Mouse (Mus musculus): ENCODE measurements around the gene Col8a2. TPM values are rescaled to one million over a fixed set of nuclear protein-coding genes. Genes with fewer than 3 reads are reported as not detected.
A peak's percentile ranks its signal among the peaks of the same experiment; 100 is the strongest.

Gene Col8a2
- total RNA-seq, 2 experiments from 2014 or later, result not detected

DNA sequence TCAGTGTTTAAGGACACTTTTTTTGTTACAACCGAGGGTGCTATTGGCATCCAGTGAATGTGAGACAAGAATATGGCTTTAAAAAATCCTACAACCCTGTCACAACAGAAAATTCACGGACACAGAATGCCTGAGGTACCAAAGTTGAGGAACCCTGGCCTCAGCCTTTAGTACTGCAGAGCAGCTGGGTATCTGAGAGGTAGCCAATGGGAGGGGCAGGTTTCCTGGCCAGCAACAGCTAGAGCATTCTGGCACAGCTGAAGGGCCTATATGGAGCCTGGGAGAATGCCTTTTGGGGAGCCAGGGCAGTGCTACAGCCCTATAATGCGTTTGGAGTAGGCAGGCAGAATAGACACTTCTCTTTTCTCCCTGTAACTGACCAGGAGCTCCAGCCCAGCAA, 27.5 kb upstream of the Col8a2 start:
- ATAC-seq (replicated peaks; ENCODE audit: low FRiP score, low TSS enrichment, poor library complexity, severe bottlenecking), result no peak

DNA sequence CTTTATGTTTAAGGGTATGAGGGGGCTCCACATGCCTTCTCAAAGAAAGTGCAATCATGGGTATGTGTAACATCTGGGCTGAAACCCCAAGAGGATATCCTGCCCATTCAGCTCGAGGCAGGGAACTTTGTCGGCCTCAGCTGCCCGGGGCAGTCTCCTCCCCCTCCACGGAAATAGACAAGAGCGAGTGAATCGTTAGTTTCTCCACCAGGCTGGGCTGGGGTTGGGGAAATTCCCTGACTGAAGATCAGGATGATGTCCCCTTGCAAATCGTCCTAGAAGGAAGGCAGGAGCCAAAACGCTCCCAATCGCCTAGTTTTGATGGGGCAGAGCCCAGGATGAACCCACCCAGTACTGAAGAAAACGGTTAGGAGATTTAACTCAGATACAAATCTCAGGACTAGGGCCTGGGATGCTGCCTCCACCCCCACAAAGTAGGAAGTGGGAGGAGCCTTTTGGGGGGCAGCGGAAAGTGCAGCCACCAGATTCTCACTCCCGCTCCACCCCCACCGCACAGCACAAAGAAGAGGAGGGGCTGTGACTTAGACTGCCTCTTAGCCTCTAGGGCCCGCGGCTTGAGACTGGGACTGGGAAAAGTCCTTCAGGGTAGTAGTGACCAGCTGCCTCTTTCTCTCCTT, 27.0 kb upstream of the Col8a2 start:
- ATAC-seq (replicated peaks; ENCODE audit: low FRiP score, low TSS enrichment, poor library complexity, severe bottlenecking), result no peak

DNA sequence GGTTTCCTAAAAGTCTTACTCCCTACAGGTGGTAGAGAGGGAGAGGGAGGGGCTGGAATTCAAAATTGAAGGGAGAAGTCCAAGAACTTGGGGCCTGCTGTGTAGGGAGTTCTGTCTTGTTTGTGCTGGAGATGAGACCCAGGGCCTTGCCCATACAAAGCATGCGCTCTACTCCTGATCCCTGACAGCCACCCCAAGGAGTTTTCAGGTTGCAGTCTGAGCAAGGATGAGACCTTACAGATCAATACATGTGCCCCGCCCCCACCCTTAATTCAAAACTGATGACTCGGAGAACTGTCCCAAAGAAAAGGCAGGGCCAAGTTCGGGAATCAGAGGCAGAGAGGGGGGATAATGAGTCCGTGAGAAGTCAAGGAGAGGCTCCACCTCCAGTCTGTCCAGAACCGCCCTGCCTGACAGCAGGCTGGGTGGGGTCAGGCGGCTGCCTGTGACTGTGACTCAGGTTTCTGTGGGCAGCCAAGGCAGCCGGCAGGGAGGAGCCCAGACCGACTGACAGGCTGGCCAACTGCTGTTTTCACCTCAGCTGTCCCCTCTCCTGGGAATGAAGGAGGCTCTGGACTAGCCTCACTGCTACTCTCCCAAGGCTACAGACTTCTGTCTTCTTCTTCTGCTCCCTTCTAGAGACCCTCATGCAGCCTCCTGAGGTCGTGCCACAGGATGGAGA, 25.9 kb upstream of the Col8a2 start:
- peak; percentile 62 for ATAC-seq (replicated peaks; ENCODE audit: low FRiP score, low TSS enrichment, poor library complexity, severe bottlenecking)

DNA sequence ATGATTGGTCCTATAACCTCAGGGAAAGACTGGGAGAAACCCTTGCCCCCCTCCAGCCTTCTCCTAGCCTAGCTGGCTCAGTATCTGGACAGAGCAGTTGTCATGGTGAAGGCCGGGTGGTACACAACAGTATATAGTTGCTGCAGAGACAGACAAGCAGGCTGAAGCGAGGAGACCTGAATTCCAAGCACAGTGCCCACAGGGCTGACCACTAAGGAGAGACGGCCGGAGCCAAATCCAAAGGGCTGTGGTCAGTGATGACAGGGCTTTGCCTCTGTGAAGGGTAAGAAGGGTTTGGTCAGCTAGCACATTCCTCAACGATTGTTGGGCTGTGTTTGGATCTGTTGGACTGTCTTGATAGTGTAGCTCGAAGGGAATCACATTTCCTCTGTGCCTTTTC, 25.3 kb upstream of the Col8a2 start:
- ATAC-seq (replicated peaks; ENCODE audit: low FRiP score, low TSS enrichment, poor library complexity, severe bottlenecking), result no peak

DNA sequence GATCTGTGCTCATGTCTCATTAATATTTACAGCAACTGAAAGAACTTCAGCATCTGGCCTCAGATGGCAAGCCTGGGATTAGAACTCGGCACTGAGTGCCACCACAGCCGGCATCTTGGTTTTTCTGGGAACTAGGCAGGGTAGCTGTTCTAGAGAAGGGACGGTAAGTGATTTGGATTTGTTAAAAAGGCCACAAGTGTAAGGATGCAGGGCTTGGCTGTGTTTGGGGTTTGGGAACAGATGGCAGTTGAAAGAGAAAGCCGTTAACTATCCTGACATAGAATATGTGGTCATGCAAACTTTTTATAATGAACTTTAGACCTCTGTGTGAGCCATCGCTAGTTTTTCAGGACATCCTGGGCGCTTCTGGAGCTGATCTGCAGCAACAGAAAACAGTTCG, 24.9 kb upstream of the Col8a2 start:
- no peak for ATAC-seq (replicated peaks; ENCODE audit: low FRiP score, low TSS enrichment, poor library complexity, severe bottlenecking)

DNA sequence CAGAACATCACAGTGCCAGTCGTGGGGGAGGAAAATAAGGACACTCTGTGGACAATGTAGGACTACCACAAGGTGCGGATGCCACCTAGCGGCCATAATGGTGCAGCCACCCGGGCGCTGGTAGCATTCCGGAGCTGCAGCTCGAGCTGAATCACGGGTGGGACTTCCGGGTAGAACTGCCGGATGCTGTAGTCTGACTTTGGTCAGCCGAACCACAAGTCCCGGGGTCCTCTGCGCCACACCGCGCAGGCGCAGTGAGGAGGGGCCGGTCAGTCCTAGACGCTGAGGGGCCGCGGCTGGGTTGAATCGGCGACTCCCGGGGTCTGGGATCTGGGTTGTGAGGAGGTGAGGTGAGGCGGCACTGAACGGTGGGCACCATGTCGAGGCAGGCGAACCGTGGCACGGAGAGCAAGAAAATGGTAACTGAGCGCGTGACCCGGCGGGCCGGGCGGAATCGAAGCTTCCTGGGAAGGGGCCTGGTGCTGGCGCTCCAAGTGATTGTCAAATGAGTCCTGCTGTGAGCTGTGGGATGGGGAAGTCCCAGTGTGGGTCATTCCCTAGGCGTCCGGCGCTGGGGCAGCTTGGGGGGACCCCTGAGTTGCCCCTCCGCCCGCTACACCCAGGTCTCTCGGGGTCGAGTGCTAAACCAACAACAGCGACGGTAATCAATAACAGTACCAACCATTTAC, 24.3 kb upstream of the Col8a2 start, which contains the start of gene Trappc3:
Gene Trappc3, plus strand, starts transcription at position 207 of the 689 bp plus-strand sequence.
- ATAC-seq (replicated peaks; ENCODE audit: low FRiP score, low TSS enrichment, poor library complexity, severe bottlenecking), result peak; percentile 93

DNA sequence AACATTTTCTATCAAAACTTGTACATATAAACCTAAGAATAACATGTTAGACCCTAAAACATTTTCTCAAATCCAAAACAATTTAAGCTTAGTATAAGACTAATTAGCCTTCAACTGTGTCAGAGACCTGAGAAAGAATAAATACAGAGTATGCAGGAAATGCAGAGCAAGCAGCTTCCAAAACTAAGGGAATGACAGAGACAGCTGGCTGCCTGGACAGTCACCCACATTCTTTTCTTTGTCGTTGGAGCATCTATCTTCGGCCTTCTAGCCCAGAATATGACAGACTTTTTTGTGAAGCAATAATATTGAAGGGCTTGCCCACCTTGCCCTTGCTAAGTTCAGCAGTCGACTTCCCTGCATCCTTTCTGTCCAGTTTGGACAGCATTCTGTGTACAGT, 17.3 kb upstream of the Col8a2 start:
- no peak for ATAC-seq (replicated peaks; ENCODE audit: low FRiP score, low TSS enrichment, poor library complexity, severe bottlenecking)

DNA sequence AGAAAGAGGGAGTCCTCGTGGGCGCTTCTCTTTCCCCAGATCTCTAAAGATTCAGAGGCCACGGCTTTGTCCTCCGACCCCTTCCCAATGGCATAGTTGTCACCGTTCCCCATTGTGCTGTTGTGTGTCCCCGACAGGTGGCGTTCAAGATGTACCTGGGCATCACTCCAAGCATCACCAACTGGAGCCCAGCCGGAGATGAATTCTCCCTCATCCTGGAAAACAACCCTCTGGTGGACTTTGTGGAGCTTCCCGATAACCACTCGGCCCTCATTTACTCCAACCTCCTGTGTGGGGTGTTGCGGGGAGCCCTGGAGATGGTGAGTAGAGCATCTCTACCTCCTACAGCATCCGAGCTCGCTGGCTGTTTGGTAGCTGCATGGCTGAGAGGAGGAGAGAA, 12.8 kb upstream of the Col8a2 start:
- ATAC-seq (replicated peaks; ENCODE audit: low FRiP score, low TSS enrichment, poor library complexity, severe bottlenecking), result no peak

DNA sequence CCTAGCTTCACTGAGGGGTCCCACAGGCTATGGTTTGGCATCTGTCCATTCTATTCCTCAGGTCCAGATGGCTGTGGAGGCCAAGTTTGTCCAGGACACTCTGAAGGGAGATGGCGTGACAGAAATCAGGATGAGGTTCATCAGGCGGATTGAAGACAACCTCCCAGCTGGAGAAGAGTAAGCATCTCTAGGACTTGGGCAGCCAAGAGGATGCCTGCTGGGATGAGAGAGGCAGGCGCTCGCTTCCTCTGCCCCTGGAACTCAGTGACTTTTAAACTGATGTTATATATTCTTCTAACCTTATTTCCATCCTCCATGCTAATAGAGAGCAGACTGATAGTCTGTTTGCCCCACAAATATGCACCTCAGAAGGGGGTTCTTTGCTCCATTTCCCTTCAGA, 11.5 kb upstream of the Col8a2 start:
- ATAC-seq (replicated peaks; ENCODE audit: low FRiP score, low TSS enrichment, poor library complexity, severe bottlenecking), result no peak

DNA sequence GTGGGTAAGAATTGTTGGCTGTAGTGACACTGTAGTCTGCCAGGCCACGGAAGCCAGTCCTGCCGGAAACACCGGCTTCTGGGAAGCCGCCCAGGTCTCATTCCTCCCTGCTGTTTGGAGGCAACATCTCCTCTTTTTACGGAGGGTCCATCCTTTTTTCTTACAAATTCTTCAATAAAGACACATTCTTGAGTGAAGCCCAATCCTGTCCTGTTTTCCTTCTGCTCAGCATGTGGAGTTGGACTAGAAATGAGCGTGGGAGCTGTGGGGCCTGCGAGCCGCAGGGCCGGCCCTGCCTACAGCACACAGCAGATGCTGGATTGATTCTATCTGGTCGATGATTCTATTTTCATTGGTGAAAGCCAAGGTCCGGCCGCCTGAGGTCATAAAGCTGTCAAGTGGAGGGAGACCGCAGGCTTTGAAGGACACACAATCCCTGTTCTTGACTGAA, 10.9 kb upstream of the Col8a2 start:
- no peak for ATAC-seq (replicated peaks; ENCODE audit: low FRiP score, low TSS enrichment, poor library complexity, severe bottlenecking)

DNA sequence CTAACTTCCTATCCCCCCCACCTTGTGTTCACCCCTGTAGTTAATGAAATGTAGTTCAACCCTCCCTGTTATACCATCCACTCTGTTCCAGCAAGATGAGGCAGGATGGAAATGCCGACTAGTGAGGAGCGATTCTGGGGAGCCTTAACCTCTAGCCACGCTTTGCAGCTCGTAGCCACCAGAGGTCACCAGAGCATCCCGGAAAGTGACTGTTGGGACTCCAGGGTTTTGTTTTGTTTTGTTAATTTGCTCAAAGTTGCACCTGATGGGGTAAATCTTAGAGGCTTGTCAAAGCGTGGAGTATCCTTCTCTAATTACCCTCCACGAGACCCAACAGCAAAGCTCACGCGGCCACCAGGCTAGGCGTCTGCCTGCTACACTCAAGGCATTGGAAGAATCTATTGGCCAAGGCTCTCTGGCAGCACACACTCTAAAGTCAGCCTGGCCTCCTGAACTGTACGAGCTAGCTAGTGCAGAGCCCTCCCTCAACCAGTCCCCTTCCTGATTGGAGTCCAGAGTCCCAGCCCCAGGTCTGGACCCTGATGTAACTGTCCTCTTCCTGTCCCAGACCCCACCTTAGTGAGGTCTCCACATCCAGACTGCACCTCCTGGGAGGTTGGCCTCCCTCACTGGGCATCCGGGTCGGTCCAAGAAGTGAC, 8.6 kb upstream of the Col8a2 start:
- ATAC-seq (replicated peaks; ENCODE audit: low FRiP score, low TSS enrichment, poor library complexity, severe bottlenecking), result peak; percentile 91

DNA sequence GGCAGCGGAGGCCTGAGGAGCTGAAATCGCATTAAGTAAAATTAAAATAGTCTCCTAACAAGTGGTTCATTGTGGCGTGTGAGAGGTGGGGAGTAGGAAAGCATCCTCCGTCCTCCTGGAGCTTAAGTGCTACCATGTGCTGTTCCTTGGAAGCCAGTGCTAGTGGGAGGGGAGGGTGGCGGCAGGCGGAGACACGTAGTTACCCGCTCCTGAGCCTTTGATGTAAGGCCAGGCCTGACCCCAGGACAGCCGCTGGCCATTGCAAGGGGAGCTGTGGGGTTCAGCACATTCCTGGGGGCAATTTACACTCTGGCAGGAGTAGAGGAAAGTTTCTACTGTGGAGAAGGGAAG, 8.1 kb upstream of the Col8a2 start:
- no peak for ATAC-seq (replicated peaks; ENCODE audit: low FRiP score, low TSS enrichment, poor library complexity, severe bottlenecking)

DNA sequence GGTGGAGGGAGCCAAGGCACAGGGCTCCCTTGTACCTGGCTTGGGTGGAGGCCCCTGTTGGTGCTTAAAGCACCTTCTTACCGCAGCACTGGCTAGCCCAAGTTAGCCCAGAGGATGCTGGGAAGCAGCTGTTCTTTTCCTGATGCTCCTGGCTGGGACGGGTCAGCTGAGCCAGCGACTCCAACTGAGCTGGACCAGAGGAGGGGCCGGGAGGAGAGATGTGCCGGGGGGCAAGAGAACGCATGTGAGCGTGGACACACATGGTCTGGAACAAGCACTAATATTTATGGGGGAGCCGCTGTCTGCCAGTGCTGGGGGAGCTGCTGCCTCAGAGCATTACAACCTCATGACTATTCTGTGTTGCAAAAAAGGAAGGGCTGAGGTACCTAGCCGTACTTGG, 7.6 kb upstream of the Col8a2 start:
- no peak for ATAC-seq (replicated peaks; ENCODE audit: low FRiP score, low TSS enrichment, poor library complexity, severe bottlenecking)

DNA sequence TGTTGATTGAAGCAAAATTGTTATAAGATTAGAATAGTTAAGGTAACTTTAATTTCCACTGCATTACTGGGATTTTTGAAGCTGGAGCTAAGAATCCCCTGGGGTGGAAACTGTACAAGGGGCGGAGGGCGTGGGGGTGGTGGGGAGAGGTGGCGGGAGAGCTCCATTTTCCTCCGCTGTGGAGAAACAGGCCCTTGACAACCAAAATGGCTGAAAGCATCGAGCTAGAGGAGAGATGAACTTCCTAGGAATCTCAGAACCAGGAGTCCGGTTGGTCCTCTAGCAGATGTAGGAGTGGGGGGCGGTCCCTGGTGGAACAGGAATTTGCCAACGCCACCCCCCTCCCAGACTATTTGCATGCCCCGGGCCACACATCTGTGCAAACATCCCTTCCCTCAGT, 4.9 kb upstream of the Col8a2 start:
- ATAC-seq (replicated peaks; ENCODE audit: low FRiP score, low TSS enrichment, poor library complexity, severe bottlenecking), result no peak

DNA sequence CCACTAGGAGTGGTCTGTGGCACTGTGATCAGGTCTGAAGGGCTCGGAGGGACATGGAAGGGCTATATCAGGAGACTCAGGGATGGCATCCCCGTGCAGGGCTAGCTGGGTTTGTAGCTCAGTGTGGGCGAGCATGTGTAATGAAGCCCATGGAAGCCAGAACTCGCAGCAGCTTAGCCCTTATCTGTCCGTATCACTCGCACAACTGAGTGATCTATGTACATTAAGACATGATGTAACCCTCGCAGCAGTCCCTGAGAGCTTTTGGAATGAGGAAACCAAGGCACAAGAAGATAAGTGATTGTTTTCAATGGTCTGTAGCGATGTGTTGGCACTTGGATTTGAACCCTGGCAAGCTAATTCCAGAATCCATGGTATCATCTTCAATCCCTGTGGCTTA, 3.0 kb upstream of the Col8a2 start:
- no peak for ATAC-seq (replicated peaks; ENCODE audit: low FRiP score, low TSS enrichment, poor library complexity, severe bottlenecking)

DNA sequence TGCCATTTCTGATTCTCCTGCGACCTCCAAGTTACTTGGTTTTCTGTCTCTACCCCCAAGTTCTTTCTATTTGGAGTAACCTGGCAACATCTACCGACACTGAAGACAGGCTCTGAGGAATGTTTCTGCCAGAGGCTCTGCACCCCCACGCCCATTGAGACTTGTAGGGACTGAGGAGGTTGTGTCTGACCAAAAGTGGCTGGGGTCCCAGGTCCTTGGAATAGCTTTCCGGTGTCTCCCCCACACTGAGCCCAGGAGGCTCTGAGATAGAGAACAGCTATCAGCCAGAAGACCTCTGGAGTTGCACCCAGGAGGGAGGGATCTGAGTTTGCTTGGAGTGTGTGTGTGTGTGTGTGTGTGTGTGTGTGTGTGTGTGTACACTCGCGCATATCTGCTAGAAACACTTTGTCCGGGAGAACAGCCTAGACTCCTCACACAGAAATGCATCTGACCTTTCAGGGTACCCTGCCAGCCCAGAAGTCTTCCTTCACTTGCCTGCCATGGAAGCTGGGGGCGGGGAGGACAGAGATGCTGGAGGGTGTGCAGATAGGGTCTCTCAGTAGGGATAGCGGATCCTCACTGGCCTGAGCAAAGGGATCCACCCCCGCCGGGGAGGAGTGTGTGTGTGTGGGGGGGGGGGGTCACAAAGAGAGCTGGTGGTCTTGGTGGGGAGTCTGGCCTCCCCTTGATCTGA, 856 bp downstream of the Col8a2 start:
- ATAC-seq (replicated peaks; ENCODE audit: low FRiP score, low TSS enrichment, poor library complexity, severe bottlenecking), result no peak

DNA sequence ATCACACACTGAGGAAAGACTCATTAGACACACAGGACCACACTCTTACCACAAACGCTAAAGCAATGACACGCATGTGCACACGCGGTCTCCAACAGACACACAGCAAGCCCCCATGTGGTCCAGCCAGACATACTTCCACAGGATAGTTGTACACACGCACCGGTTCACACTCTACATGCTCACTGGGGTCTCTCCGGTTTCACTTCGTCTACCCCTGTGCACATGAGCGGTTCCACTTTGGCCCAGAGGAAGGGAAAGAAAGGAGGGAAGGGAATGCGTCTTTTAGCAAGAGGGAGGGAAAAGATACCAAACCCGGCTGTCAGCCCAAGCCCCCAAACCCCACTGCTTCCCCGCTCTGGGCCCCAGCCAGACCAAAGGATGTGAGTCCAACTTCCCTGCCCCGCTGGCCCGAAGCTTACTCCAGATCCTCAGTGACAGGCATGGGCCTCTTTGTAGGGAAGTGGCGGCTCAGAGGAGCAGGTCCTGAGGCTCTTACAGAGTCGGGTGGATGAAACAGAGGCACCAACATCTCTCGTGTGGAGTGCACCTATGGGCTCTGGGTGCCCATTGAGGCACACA, 1.6 kb downstream of the Col8a2 start:
- ATAC-seq (replicated peaks; ENCODE audit: low FRiP score, low TSS enrichment, poor library complexity, severe bottlenecking), result no peak

DNA sequence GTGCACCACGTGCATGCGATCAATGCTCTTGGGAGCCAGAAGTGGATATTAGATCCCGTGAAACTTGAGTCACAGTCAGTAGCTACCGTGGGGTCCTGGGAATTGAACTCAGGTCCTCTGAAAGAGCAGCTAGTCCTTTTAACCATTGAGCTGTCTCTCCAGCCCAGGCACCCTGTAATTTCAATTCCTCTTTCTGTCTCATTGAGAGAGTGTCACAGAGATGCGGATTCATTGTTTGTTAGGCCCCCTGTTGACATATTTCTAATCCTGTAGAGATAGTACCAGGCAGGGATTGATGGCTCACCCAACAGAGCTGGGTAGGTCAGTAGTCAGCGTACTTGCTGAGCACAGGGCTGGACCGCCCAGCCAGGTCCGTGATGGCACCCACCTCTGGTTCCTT, 3.7 kb downstream of the Col8a2 start:
- no peak for ATAC-seq (replicated peaks; ENCODE audit: low FRiP score, low TSS enrichment, poor library complexity, severe bottlenecking)

DNA sequence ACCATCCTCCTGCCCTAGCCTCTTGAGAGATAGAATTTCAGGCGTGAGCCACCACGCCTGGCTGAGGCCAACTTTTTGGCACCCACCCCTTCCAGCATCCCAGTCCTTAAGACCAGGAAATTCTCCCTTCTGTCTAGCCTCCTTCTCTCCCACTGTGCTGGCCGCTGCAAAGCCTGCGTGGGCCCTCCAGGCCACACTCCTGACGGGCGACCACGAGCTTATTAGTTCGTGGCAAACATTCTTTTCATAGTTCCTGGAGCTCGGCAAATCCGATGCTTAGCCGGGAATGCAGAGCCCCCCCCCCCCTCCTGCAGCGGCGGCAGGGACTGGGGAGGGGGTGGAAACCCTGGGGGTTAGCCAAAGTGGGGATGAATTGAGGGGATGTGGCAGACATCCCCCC, 4.6 kb downstream of the Col8a2 start:
- no peak for ATAC-seq (replicated peaks; ENCODE audit: low FRiP score, low TSS enrichment, poor library complexity, severe bottlenecking)

DNA sequence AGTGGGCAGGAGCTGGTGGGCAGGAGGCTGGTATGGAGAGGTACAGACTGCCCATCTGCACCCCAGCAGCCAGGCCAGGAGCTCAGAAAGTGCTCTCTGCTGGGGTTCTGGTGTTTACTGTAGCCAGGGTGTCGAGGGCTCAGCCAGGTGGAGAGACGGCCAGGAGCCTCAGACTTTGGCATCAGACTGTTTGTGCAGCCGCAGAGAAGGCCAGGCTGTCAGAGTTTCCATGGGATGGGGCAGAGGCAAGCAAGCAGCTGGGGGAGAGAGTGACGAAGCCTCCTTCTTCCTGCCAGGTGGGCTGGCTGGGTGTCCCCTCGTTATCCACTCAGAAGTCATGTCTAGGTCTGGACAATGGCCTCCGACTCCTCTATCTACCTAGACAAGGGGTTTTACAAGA, 8.6 kb downstream of the Col8a2 start:
- ATAC-seq (replicated peaks; ENCODE audit: low FRiP score, low TSS enrichment, poor library complexity, severe bottlenecking), result no peak

Measured in megakaryocyte-erythroid progenitor cell, adult 5-6 weeks (primary cell).